Mouse (Mus musculus) lung, embryonic 14.5 days (tissue): ENCODE results near the gene Cep19. TPM values are rescaled to one million over a fixed set of nuclear protein-coding genes. Genes with fewer than 3 reads are reported as not detected.

Source experiments
- ATAC-seq: fragments of 200-750 bp; cut with Nextera tagmentation; 2 replicates; pipeline ENCODE4 v1.8.0; 2017; ENCODE audit warnings: mild to moderate bottlenecking, moderate TSS enrichment, moderate library complexity; ENCODE audit not compliant: insufficient read depth
- DNase-seq: peaks from one replicate; pipeline ENCODE4 v3.0.0-alpha.2; 2015
- H3K27ac ChIP-seq: fragments of 300-500 bp; sonication (generic); 2 replicates; pipeline ENCODE4 v1.5.1; 2014; ENCODE audit warnings: low read depth, mild to moderate bottlenecking, moderate library complexity
- H3K27me3 ChIP-seq: fragments of 300-500 bp; sonication (generic); 2 replicates; pipeline ENCODE4 v1.6.1; 2014; ENCODE audit warnings: low read length, control low read depth; ENCODE audit not compliant: insufficient read depth
- H3K36me3 ChIP-seq: fragments of 300-500 bp; sonication (generic); 2 replicates; pipeline ENCODE4 v1.6.1; 2014; ENCODE audit warnings: control low read depth; ENCODE audit not compliant: insufficient read depth
- H3K4me1 ChIP-seq: fragments of 300-500 bp; sonication (generic); 2 replicates; pipeline ENCODE4 v1.6.1; 2014; ENCODE audit warnings: antibody characterized with exemption, control low read depth; ENCODE audit not compliant: insufficient read depth
- H3K4me2 ChIP-seq: fragments of 300-500 bp; sonication (generic); 2 replicates; pipeline ENCODE4 v1.6.1; 2014; ENCODE audit warnings: mild to moderate bottlenecking
- H3K4me3 ChIP-seq: fragments of 300-500 bp; sonication (generic); 2 replicates; pipeline ENCODE4 v1.5.1; 2014; ENCODE audit warnings: low read depth, low read length
- H3K9ac ChIP-seq: fragments of 300-500 bp; sonication (generic); 2 replicates; pipeline ENCODE4 v1.6.1; 2014
- H3K9me3 ChIP-seq: fragments of 300-500 bp; sonication (generic); 2 replicates; pipeline ENCODE4 v1.6.1; 2016; ENCODE audit warnings: low read depth, low read length, control low read depth
- CTCF ChIP-seq: IDR thresholded peaks from 2 replicates; pipeline ENCODE4 v1.5.1; 2016; ENCODE audit warnings: antibody characterized with exemption, low read depth
- WGBS: fragments of 180-500 bp; shearing (Covaris S2); extraction: QIAGEN DNeasy Blood & Tissue Kit; methylation state at CpG from one replicate; pipeline ENCODE4 v1.1.7; 2014; 5-methylcytosine and 5-hydroxymethylcytosine counted together
- polyA plus RNA-seq: library from polyadenylated mRNA; unstranded; fragments of >200 nt; fragmentation: Nextera tagmentation; extraction: Ambion mirVana; gene quantifications from 2 replicates; pipeline ENCODE4 v1.2.1, GENCODE M21; 2014

The Cep19 gene
- polyA plus RNA-seq, 1 experiment from 2014 or later = 33.9 TPM

- ATAC-seq (no peak), DNase-seq (no peak)
- no peak for TF ChIP-seq CTCF
- no peaks in the 10 kb centered on the region for H3K27me3 ChIP-seq
- H3K9me3 ChIP-seq = no peaks in the 10 kb centered on the region
- WGBS = 61% methylated on average over 1 of the region's 1 CpGs
- peaks cover 10% of the 10 kb centered on the region; the same call in 1 of the 2 replicates for H3K4me1 ChIP-seq
- H3K27ac ChIP-seq = no peak overlapping the region
- H3K36me3 ChIP-seq = no peaks in the 10 kb centered on the region; the same call in 1 of the 2 replicates
- no peak overlapping the region for H3K4me3 ChIP-seq
- no peak overlapping the region for H3K9ac ChIP-seq
- no peak overlapping the region for H3K4me2 ChIP-seq
Measured at GRCm38 (mm10) chr16:32075762-32076161, 23.8 kb upstream of the Cep19 start.

GRCm38 (mm10) chr16:32076406-32076805, 23.2 kb upstream of the Cep19 start:
- Histone ChIP-seq H3K9ac (no peak overlapping the region), H3K9me3 (no peaks in the 10 kb centered on the region), H3K36me3 (no peaks in the 10 kb centered on the region; the same call in 1 of the 2 replicates), H3K4me2 (peak overlapping the region; percentile 32; the same call in 1 of the 2 replicates), H3K27ac (no peak overlapping the region), H3K4me3 (no peak overlapping the region), H3K27me3 (no peaks in the 10 kb centered on the region), H3K4me1 (peaks cover 10% of the 10 kb centered on the region; the same call in 1 of the 2 replicates)
- ATAC-seq (no peak), DNase-seq (peak; percentile 41)
- TF ChIP-seq CTCF = no peak
- WGBS = 40% methylated on average over 3 of the region's 3 CpGs

- peak; percentile 50 for DNase-seq
- Histone ChIP-seq H3K4me3 (peak overlapping the region; percentile 73), H3K36me3 (peaks cover 7% of the 10 kb centered on the region; the same call in 1 of the 2 replicates), H3K4me1 (peaks cover 10% of the 10 kb centered on the region; the same call in 1 of the 2 replicates), H3K9ac (peak overlapping the region; percentile 96), H3K9me3 (no peaks in the 10 kb centered on the region), H3K4me2 (peak overlapping the region; percentile 66), H3K27me3 (no peaks in the 10 kb centered on the region), H3K27ac (peak overlapping the region; percentile 91)
- TF ChIP-seq CTCF = no peak
- no peak for ATAC-seq
- 2% methylated on average over 13 of the region's 13 CpGs for WGBS
Measured at GRCm38 (mm10) chr16:32077648-32078407, 21.8 kb upstream of the Cep19 start.

- peak overlapping the region; percentile 73 for H3K4me3 ChIP-seq
- no peak for TF ChIP-seq CTCF
- H3K9me3 ChIP-seq = no peaks in the 10 kb centered on the region
- WGBS = under 1% methylated on average over 30 of the region's 30 CpGs
- peak overlapping the region; percentile 96 for H3K9ac ChIP-seq
- DNase-seq (peak; percentile 66), ATAC-seq (no peak)
- H3K27me3 ChIP-seq = no peaks in the 10 kb centered on the region
- peaks cover 10% of the 10 kb centered on the region; the same call in 1 of the 2 replicates for H3K36me3 ChIP-seq
- H3K4me2 ChIP-seq = peak overlapping the region; percentile 66
- peak overlapping the region; percentile 91 for H3K27ac ChIP-seq
- H3K4me1 ChIP-seq = peaks cover 10% of the 10 kb centered on the region; the same call in 1 of the 2 replicates
Measured at GRCm38 (mm10) chr16:32078408-32078990, 21.1 kb upstream of the Cep19 start.

GRCm38 (mm10) chr16:32078991-32079511, 20.5 kb upstream of the Cep19 start, which contains the start of gene Pak2:
TSS of gene Pak2 (minus strand) at chr16:32079342.
- H3K4me1 ChIP-seq = peaks cover 10% of the 10 kb centered on the region; the same call in 1 of the 2 replicates
- peak within 1 kb of the TSS; percentile 91 for H3K27ac ChIP-seq
- H3K4me3 ChIP-seq = peak within 1 kb of the TSS; percentile 73
- H3K4me2 ChIP-seq = peak within 1 kb of the TSS; percentile 66
- H3K27me3 ChIP-seq = no peaks in the 10 kb centered on the region
- under 1% methylated on average over 46 of the region's 60 CpGs for WGBS
- H3K9me3 ChIP-seq = no peaks in the 10 kb centered on the region
- no peak for TF ChIP-seq CTCF
- DNase-seq (peak; percentile 93), ATAC-seq (peak; percentile 96)
- H3K9ac ChIP-seq = peak within 1 kb of the TSS; percentile 96
- peaks cover 13% of the 10 kb centered on the region; the same call in 1 of the 2 replicates for H3K36me3 ChIP-seq

GRCm38 (mm10) chr16:32087629-32088443, 11.8 kb upstream of the Cep19 start:
- H3K27ac ChIP-seq = peak overlapping the region; percentile 8; the same call in 1 of the 2 replicates
- DNase-seq = peak; percentile 42

More at GRCm38 (mm10) chr16:32087629-32088443, 11.8 kb upstream of the Cep19 start:
- 60% methylated on average over 17 of the region's 17 CpGs for WGBS
- Histone ChIP-seq H3K36me3 (peaks cover 80% of the 10 kb centered on the region), H3K9me3 (no peaks in the 10 kb centered on the region), H3K4me2 (no peak overlapping the region), H3K27me3 (no peaks in the 10 kb centered on the region), H3K4me1 (no peaks in the 10 kb centered on the region), H3K9ac (no peak overlapping the region; the same call in 1 of the 2 replicates), H3K4me3 (no peak overlapping the region)
- ATAC-seq = no peak
- TF ChIP-seq CTCF = no peak
